Mouse (Mus musculus) ES-CJ7 (cell line): ENCODE measurements around the gene Ptpn5.

Experiments
- DNase-seq: peaks from one replicate; pipeline ENCODE4 v3.0.0; 2011; ENCODE audit warnings: low read depth, low spot score

The Ptpn5 gene

DNA sequence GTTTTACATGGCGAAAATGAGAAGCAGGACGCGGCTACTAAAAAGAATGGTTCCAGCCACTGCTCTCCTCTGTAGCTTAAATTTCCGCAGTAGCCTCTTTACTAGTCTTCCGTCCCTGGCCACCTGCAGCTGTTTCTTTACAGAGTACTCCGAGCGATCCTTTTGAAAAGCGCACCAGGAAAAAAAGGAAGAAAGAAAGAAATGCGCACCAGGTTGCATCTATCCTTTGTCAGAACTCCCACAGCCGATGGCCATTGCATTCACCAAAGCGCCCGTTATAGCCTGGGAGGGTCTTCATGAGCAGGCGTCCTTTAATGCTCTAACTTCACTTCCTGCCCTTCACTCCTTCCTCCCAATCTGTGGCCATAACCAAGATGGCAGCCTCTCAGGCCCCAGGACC is at the start of gene Ptpn5:
Gene Ptpn5 (minus strand): TSS at position 354 of the 400 bp plus-strand sequence.
- DNase-seq: no peak

- DNase-seq: no peak
These were observed 37.3 kb upstream of the Ptpn5 start for GRCm38 (mm10) chr7:47170814-47171213.

GRCm38 (mm10) chr7:47165028-47165427 is 31.5 kb upstream of the Ptpn5 start:
- no peak for DNase-seq

DNA sequence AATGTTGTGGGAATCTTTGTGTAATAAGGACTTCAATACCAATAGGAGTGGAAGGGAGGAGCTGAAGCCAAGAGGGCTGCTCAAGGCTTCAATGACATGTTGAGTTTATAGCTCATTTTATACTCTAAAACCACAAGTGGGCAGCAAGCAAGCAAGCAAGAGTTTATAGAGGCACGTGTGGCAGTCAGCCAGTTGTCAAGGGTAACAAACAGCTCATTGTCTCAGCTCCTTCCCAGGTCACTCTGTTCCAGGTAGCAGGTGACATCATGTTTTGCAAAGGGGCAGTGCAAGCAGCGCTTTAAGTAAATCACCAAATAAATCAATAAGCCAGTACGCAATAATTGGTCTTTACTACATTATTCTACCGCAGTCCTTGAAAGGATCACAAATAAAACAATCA is 29.7 kb upstream of the Ptpn5 start:
- no peak for DNase-seq

GRCm38 (mm10) chr7:47158451-47158850 is 25.0 kb upstream of the Ptpn5 start:
- DNase-seq: no peak

DNA sequence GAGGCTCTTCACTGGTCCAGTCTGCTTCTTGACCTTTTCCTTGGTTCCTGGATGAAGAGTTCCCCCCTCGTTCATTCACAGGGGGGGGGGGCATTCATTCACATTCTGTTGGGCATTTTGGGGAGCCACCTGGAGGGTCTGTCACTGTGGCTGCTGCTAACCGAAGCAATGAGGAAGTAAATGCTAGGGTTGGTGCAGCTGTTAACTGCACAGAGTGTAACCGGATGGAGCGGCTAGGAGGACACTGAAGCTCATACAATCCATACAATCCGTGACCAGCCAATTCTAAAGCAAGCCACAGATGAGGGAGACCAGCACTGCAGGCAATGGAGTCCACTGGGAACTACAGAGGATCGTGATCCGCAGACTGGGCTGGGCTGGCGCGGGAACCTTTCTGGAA is 24.3 kb upstream of the Ptpn5 start:
- no peak for DNase-seq

DNA sequence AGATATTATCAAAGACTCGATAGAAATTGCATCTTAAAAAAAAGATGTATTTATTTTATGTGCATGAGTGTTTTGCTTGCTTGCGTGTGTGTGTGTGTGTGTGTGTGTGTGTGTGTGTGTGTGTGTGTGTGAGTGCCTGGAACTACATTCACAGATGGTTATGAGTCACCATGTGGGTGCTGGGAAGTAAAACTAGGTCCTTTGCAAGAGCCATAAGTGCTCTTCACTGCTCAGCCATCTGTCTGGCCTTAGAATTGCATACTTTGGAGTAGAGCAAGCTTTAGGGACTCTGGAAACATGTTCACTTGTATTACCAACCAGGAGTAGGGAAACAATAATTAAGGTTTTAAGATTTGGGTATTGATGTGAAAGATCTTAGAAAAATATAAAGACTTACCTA is 22.4 kb upstream of the Ptpn5 start:
- DNase-seq: no peak

- DNase-seq: peak; percentile 53
These were observed 21.9 kb upstream of the Ptpn5 start for GRCm38 (mm10) chr7:47155396-47155795.

DNA sequence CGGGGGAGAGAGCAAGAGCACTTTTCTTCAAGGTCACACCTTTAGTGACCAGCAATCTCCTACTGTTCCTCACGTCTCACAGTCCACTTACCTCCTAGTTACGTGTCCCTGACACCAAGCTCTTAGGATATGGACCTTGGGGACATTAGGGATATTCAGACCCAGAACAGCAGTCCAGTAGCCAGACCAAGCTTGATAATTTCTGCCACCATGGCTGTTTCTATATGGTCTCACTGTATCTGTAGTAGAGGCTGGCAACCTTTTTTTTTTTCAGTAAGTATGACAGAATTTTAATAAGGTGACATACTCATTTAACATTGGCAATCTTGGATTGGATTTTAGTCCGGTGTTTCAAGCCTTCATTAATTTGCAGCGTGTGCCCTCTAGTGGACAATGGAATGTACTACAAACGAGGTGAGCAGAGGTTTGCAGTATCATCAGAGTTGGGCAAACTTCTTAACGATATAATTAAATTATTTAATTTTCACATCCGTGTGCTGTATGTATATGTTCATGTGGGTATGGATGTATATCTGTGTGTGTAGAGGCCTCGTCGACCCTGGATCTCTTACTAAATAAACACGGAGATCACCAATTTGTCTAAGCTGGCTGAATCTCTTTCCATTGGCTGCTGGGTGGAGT is 17.1 kb upstream of the Ptpn5 start:
- peak; percentile 42 for DNase-seq

GRCm38 (mm10) chr7:47148298-47148697 is 14.8 kb upstream of the Ptpn5 start:
- DNase-seq: no peak

DNA sequence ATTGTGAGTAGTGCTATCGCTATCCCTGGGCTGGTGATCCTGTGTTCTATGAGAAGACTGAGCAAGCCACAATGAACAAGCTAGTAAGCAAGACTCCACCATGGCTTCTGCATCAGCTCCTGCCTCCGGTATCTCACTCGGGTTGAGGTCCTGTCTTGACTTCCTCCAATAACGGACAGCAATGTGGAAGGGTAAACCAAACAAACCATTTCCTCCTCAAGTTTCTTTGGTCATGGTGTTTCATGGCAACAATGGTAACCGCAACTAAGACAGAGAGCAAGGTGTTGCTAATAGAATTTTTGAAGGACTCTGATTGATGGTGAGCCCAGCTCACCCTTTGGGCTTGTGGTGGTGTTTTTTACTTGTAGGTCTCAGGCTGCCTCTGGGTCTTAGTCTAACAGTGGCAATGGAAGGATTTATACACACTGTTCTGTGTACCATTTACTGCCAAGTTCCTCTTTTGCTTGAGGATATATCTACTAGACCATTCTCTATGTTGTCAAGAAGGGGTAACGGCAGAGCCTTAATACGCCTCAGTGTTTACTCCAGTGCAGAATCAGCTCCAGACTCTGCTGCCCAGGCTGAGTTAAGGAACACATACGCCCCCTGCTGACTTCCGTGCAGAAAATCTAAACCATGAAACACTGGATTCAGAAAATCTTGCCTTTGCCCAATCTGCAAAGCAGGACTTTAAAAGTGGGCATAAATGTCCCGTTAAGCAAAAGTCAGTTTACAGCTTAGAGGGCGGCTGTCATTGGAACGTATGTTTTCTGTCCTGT is 12.7 kb upstream of the Ptpn5 start:
- peak; percentile 40 for DNase-seq

DNA sequence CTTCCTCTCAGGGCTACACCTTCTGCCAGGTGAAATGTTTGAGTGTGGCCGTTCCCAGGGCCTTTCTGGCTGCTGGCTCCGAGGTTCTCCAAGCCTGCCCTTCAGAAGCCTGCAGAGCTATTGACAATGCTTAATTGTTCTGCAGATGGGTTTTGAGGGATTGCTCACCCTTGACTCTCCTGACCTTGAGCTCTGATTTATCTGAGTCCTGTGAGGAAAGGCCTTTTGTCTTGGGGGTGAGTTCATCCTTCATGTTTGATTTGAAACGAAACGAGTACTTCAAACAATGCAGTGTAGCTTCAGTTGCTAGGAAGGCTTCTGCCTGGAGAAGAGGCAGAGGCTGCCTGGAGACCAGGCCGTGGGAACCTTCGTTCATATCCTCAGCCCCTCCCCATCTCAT is 10.8 kb upstream of the Ptpn5 start:
- DNase-seq: peak; percentile 79

DNA sequence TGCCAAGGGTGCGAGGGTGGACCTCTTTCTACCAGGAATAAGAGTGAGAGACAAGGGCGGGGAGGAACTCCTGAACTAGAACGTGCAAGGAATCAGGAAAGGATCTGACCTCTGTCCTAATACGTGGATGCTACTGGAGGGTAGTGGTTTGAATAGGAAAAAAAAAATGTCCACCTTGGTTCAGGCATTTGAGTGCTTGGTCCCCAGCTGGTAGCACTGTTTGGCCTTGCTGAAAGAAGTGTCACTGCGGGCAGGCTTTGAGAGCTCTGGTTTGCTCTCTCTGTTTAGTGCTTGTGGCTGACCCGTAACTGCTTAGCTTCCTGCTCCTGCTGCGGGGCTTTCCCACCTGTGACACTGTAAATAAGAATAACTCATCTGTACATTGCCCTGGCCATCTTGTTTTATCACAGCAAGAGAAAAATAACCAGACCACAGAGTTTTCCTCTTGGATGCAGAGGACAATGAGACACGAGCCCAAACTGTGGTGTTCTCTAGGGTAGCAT is 6.4 kb upstream of the Ptpn5 start:
- DNase-seq: no peak

DNA sequence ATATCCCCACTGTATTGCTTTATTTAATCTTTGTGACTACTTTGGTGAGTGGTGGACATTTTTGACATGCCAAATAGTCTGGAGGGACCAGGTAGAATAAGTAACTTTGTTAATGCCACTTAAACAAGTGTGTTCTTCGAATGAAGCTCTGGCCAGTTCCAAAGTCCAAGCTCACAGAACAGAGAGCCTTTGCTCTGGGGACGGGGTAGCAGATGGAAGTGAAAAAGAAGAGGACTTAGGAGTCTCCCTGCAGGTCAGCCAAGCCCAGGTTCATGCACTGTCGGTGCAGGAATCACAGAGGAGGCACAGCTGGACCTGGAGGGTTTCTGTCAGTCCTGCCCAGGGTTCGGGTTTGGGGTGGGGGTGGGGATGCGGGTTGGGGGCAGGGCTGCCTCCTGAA is 1.1 kb upstream of the Ptpn5 start:
- DNase-seq: no peak

- no peak for DNase-seq
These were observed 588 bp downstream of the Ptpn5 start for GRCm38 (mm10) chr7:47132931-47133260.

GRCm38 (mm10) chr7:47132180-47132930 is 1.1 kb downstream of the Ptpn5 start:
- DNase-seq: peak; percentile 46

DNA sequence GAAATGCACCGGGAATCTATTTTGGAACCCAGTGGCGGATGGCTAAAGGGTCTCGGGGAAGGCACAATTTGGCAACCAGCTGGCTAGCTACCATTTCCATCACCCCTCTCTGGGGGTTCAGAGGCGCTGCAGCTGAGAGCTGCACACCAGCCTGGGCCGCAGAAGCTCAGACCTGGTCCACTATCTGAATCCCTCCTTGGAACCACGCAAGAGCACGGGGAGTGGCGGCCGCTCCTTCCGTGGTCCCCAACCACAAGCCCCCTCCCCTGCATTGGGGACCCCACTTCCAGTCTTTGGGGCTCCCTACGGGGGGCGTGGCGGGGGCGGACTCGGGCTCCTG is 1.7 kb downstream of the Ptpn5 start:
- no peak for DNase-seq

- DNase-seq: no peak
These were observed 2.2 kb downstream of the Ptpn5 start for GRCm38 (mm10) chr7:47131258-47131657.

- no peak for DNase-seq
These were observed 11.5 kb downstream of the Ptpn5 start for GRCm38 (mm10) chr7:47122026-47122425.

- DNase-seq: no peak
These were observed 16.8 kb downstream of the Ptpn5 start for GRCm38 (mm10) chr7:47116666-47117065.

DNA sequence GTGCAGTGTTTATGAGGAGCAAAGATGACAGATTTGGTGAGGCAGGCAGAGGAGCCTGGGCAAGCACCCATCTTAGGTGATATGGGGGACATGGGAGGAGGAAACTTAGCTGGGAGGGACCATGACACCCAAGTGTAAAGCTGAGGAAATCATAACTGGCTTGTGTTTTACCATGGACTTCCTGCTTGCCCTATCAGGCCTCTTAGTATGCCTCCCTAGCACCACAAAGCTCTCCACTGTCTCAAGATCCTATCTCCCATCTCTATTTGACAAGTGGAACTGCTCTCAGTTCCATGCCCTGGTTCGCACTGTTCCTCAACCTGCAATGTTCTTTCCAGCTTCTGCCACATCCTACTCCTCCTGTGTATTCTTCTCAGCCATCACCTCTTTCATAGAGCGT is 18.0 kb downstream of the Ptpn5 start:
- DNase-seq: no peak

DNA sequence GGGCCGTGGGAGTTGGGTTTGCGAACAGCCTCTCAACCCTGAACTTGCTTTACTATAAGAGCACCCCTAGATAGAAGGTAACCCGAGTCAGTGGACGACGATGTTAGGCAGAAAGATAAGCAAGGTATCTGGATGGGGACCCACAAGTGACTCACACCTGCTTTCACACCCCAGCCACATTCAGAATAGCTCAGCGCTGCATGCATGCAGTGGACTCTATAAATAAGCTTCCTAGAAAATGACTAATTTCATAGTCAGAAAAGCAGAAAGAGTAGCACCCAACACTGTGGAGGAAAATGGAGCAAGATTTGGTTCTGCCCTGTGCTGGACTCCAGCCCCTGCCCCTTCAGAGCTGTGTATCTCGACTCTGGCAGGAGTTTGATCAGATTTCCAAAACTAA is 20.1 kb downstream of the Ptpn5 start:
- no peak for DNase-seq

GRCm38 (mm10) chr7:47112036-47112435 is 21.4 kb downstream of the Ptpn5 start:
- DNase-seq: no peak
